17 mouse cellular contexts compared by ENCODE assay signal in genomic region chr7:122979514-122979913, GRCm38 (mm10). TPM values are rescaled to one million over a fixed set of nuclear protein-coding genes. Genes with fewer than 3 reads are reported as not detected.
A peak's percentile ranks its signal among the peaks of the same experiment; 100 is the strongest.
DNase-seq lines count a peak whose midpoint lies in the region; TF ChIP-seq lines count a peak whose summit lies in the region.
"Had no signal": no experiment of that assay in that cellular context is flagged by ENCODE, and none has a peak within 500 bp of the region (broad histone marks: within the 10 kb centered on the region; RNA-seq: fewer than 3 reads in every experiment).

No protein-coding gene starts in this region.

- no peak for TF ChIP-seq CTCF in MEL (IDR thresholded peaks at IDR 0.05 in 2 of 3, conservative IDR thresholded peaks at IDR 0.05 in 1 of 3; ENCODE audit: control insufficient read depth in 1 of 3, insufficient read depth in 1 of 3, low read depth in 2 of 3, low read length in 3 of 3, poor library complexity in 1 of 3, severe bottlenecking in 1 of 3)
- no peak for TF ChIP-seq CTCF in lung, adult 2 months (IDR thresholded peaks at IDR 0.05; ENCODE audit: insufficient read depth, low read length)

- peaks cover 3 to 27% of the 10 kb centered on the region in 2 experiments; a peak in 3 of 4 replicates for H3K4me1 ChIP-seq in MEL (ENCODE audit: control insufficient read depth in 1 of 2, insufficient read depth in 2 of 2, low read length in 2 of 2)
- no peaks in the 10 kb centered on the region; the same call in 1 of the 2 replicates for H3K4me1 ChIP-seq in lung, adult 2 months (ENCODE audit: control insufficient read depth, insufficient read depth, low read length)

- WGBS in lung, adult 2 months, result 59% methylated on average over 1 of the region's 1 CpGs

- TF ChIP-seq RAD21 in MEL (IDR thresholded peaks at IDR 0.05; ENCODE audit: low read depth, low read length), result no peak

- peak; percentile 59 for DNase-seq in MEL (ENCODE audit: low read depth, low spot score)
- no peak for DNase-seq in lung, adult 2 months
- DNase-seq: adrenal gland, adult 2 months; adrenal gland, adult 8-10 months; adrenal gland, postnatal 10 days; adrenal gland, postnatal 14 days; adrenal gland, postnatal 25 days; adrenal gland, postnatal 36 days; B cell, adult 2 months; cerebellum, adult 11 months; cerebellum, adult 11-12 months; cerebellum, adult 18-20 months; cerebellum, adult 2 months; cerebellum, adult 8-10 months had no signal

- peak in 1 of 2 experiments; percentile 66; a peak in 1 of 4 replicates for TF ChIP-seq EP300 in MEL (IDR thresholded peaks at IDR 0.05; ENCODE audit: low read depth in 1 of 2, low read length in 2 of 2)

- peaks cover 6% of the 10 kb centered on the region for H3K79me2 ChIP-seq in MEL (ENCODE audit: control insufficient read depth, insufficient read depth, low read length, poor library complexity)

- no peak for TF ChIP-seq POLR2A in MEL (IDR thresholded peaks at IDR 0.05; ENCODE audit: control insufficient read depth in 1 of 2, insufficient read depth in 1 of 2, low read depth in 1 of 2, low read length in 2 of 2, poor library complexity in 1 of 2)
- TF ChIP-seq POLR2A in lung, adult 2 months (IDR thresholded peaks at IDR 0.05; ENCODE audit: borderline replicate concordance, extremely low read depth, low read depth, low read length), result no peak

- peak overlapping the region; percentile 68 for H3K9ac ChIP-seq in MEL (ENCODE audit: control insufficient read depth, low read depth, low read length, poor library complexity, severe bottlenecking)

- H3K9me3 ChIP-seq in MEL (replicated peaks; ENCODE audit: insufficient read depth, low read length), result no peaks in the 10 kb centered on the region
- H3K9me3 ChIP-seq: G1E had no signal

- no peak overlapping the region for H3K4me3 ChIP-seq in MEL (ENCODE audit: control insufficient read depth in 1 of 2, insufficient read depth in 1 of 2, low read depth in 2 of 2, low read length in 2 of 2)
- H3K4me3 ChIP-seq in lung, adult 2 months (replicated peaks; ENCODE audit: extremely low read depth, low read depth, low read length), result no peak overlapping the region

- H3K36me3 ChIP-seq in MEL (ENCODE audit: control insufficient read depth in 1 of 2, insufficient read depth in 2 of 2, low read length in 2 of 2), result peaks cover 39 to 54% of the 10 kb centered on the region in 2 experiments

- H3K27me3 ChIP-seq in MEL (ENCODE audit: control insufficient read depth in 1 of 2, insufficient read depth in 2 of 2, low read length in 2 of 2), result no peaks in the 10 kb centered on the region
- H3K27me3 ChIP-seq: CH12.LX, Patski had no signal

- peak overlapping the region; percentile 92 for H3K27ac ChIP-seq in MEL (ENCODE audit: control insufficient read depth, low read depth, low read length)

TF ChIP-seq in MEL, 35 proteins besides CTCF, POLR2A, EP300 and RAD21:
- TF ChIP-seq ETS1 (IDR thresholded peaks at IDR 0.05; ENCODE audit: low read depth, low read length), result peak; percentile 31; the same call in 1 of the 2 replicates
- TF ChIP-seq USF1 (IDR thresholded peaks at IDR 0.05; ENCODE audit: low read depth, low read length), result 0 out of 2 replicates have a peak, but pooled peaks have one; percentile 5
- peak; percentile 32; the same call in 1 of the 2 replicates for TF ChIP-seq SIN3A (IDR thresholded peaks at IDR 0.05; ENCODE audit: low read length)
- 0 out of 2 replicates have a peak, but pooled peaks have one; percentile 28 for TF ChIP-seq POLR2AphosphoS2 (IDR thresholded peaks at IDR 0.05; ENCODE audit: low read length)
- TF ChIP-seq ELF1 (IDR thresholded peaks at IDR 0.05; ENCODE audit: low read depth, low read length), result no peak
- TF ChIP-seq TCF12 (IDR thresholded peaks at IDR 0.05; ENCODE audit: low read depth, low read length), result 0 out of 2 replicates have a peak, but pooled peaks have one; percentile 14
TF ChIP-seq in MEL: peak in this region for 5.

RNA-seq across cellular contexts. Expression of gene Rbbp6, which starts 14.0 kb away (rescaled TPM):
- total RNA-seq in MEL (2012; rRNA removed), result 22.7 and 25.6 TPM in 2 replicates
- polyA plus RNA-seq in MEL (2012; ENCODE audit: insufficient read depth in 1 of 2, insufficient read length in 2 of 2, low read depth in 1 of 2, low replicate concordance in 2 of 2, missing spikeins in 1 of 2), result 10 to 100 TPM in 1 of 2 experiments, not detected in 1; 70.6 TPM
- polyA plus RNA-seq in lung, adult 2 months (2012; rRNA removed), result 6.8 and 12.0 TPM in 2 replicates
